Mouse (Mus musculus): Measurements from ENCODE around the gene Zfand6.

The Zfand6 gene

DNA sequence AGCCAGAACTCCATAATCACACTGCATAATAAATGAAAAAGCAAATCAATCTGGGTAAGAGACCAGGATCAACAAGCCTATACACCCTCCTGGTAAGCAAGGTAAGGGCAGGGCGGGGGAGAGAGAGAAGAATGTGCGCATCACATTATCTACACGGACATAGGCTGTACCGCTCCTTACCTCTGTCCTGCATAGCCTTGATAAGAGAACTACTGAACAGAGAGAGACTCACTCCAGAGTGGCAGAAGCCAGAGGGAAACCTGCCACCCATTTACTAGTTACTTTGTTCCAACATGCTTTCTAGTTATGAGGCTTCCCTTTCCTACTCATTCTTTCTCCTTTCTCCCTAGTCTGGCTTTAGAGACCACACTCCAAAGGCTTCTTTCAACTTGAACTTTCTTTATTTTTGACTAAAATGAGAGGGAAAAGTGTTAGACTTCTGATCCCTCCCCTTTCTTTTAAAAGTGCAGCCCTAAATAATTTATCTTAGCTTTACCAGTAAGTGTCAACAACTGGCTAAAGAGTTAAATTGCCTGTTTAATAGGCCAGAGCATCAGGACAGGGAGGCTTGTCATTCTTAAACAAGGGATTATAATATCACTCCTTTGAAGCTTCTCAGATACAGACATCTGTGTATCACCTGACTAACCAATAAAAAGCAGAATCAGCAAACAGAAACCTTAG is 38.3 kb downstream of the Zfand6 start:
- no peak for DNase-seq (ENCODE audit: low spot score in 2 of 2)

DNA sequence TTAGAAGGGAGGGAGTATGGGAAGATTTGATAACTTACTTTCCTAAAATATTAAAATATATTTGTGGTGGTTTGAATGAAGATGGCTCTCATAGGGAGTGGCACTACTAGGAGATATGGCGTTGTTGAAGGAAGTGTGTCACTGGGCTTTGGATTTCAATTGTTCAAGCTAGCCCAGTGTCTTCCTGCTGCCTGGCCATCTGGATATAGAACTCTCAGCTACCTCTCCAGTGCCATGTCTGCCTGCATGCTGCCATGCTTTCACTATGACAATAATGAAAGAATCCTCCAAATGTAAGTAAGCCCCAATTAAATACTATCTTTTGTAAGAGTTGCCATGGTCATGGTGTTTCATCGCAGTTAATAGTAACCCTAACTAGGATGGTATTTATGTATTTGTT is 40.7 kb downstream of the Zfand6 start:
- DNase-seq (ENCODE audit: low spot score in 2 of 2) = no peak

DNA sequence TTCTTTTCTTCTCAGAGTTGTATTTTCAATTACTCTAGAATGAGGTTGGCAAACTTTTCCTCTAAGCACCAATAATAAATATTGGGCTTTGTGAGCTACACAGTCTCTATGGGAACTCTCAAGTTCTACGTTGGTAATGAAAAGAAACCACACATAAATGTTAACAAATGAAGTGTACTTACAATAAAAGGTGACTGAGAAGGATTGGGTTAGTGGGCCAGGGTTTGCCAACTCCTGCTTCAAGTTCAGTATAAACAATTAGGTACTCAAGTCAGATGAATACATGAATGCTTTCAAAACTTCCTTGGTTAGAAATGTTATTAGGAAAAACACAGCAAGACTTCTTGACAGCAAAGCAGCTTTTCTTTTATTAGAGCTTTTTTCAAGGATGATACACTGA is 43.5 kb downstream of the Zfand6 start:
- no peak for DNase-seq (ENCODE audit: low spot score in 2 of 2)

DNA sequence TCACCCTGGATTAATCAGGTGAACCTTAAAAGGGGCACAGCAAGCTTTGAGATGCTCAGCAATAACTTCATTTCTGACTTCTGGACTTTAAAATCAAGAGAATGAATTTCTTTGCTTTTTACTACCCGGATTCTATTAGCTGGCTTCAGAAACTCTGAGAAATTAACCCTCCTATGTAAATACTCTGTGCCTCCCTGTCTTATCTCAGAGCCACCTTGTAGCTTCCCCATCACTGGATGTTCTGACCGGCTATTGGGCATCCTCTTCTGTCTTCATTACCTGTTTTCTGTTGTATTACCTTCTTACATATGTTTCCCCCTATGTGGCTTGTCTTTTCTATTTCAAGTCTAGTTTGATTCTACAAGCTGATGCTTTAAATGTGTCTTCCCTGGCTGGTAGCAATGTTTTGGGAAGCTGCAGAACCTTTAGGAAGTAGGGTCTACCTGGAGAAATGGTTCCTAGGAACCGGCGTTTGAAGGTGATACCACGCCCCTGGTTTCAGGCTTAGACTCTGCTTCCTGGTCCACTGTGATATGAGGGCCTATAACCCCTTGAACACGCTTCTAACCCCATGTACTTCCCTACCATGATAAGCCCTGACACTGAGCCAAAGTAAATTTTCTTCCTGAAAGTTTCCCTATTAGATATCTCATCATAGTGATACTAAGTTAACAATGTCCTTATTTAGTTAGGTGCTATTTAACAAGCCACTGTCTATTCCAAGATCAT is 46.3 kb downstream of the Zfand6 start:
- no peak for DNase-seq (ENCODE audit: low spot score in 2 of 2)

DNA sequence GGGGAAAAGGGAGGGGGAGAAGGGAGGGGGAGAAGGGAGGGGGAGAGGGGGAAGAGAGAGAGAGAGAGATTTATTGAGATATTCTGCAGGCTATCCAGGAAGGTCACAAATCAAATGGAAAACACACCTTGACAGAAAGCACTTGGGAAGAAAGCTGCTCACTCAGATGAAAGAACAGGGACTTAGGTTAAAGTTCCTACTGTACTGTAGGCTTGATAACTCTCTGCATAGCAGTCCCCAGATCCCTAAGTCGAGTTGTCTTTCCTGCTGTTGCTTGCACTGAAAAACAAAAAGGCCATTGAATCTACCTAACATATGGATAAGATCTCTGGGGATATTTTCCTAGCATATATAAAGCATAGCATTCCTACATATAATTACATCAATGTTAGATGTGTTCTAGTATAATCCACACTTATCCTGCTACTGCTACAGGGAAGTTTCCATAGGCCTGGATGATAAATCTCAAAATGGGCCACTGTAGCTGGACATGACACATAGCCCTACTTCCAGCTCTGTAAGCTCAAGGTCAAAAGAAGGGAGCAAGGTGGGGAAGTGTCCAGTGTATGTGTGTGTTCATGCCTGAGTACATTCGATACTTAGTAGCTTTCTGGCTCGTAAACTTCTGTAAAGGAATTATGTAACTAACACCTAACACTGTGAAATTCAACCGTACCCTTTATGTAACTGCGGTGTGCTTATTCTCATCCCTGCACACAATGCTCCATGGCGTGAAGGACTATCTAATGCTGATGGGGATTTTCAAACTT is 47.4 kb downstream of the Zfand6 start:
- no peak for DNase-seq (ENCODE audit: low spot score in 2 of 2)

DNA sequence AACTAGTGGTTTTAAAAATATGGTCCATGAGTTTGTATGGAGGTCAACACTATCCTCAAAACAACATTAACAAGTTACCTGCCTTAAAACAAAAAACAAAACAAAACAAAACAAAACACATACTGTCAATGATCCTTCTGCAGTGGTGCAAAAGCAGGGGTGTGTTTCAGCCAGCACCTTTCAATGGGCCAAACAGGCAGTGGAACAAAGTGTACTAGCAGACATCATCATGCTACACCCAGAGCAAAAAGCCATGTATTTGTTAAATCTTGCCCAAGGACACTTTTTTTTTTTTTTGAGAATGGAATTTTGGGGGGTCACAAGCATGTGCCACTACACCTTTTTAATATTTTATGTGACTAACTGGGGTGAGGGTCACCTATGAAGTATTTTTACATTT is 52.8 kb downstream of the Zfand6 start:
- no peak for DNase-seq (ENCODE audit: low spot score in 2 of 2)

DNA sequence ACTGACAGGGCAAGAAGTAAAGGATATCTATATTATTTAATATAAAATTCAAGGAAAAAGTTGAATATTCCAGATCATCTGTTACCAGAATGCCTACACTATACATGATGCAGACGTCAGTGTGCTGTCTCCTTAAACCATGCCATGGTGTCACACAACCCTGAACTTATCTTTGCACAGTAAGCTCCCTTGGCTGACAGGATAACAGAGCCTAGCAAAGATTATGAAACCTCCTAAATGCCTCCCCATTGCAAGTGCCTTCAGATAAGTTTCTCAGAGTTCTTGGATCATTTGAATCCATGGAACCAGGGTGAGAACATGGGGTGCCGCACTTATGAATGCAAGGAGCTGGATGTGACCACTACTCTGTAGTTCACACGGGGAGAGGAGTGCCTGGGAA is 57.9 kb downstream of the Zfand6 start:
- no peak for DNase-seq (ENCODE audit: low spot score in 2 of 2)

DNA sequence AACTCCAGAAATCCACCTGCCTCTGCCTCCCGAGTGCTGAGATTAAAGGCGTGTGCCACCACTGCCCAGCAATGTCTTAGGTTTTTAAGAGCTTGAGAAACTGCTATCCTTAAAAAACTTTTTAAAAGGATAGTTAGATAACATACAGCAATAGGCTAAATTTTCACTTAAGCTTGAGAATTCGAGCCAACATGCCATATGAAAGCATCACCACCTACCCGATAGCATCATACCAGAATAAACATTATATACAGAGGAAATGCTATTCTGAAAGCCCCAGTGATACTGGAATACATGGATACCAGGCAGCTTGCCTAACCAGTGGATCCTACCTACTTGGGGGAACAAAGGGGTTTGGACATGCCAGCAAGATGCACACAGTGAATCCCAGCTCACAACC is 66.0 kb downstream of the Zfand6 start:
- no peak for DNase-seq (ENCODE audit: low spot score in 2 of 2)

DNA sequence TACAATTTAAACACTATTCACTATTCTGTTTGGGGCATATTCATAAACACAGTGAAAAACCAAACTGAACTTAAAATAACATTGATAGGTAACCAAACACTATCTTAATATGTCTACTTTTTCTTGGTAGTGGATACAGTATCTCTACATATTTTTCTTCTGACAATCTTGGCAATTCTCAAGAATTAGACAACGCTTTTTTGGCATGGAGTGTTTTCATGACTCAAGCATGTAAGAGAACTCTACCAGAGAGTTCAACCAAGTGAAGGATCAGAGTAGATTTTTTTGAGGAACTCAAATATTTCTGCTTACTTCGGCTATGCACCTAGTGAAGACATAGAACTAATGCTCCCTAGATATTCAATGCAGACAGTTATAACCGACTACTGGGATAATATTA is 68.8 kb downstream of the Zfand6 start:
- no peak for DNase-seq (ENCODE audit: low spot score in 2 of 2)

DNA sequence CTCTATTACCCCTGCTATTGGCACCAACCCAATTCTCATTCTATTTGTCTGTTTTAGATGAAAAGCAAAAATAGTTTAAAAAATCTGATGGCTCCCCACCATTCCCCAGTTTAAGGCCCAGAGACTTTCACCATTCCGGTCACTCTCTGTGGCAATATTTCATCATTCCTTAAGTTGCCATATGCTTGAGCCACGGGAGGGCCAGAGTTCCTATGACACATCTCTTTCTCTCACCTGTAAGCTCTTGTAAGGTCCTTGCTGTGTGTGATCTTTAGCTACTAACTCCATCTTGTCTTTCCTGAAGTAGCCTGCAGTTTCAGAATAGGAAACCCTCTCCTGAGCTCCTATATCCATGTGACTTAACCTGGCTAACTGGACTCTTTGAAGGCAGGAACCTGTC is 70.8 kb downstream of the Zfand6 start:
- no peak for DNase-seq (ENCODE audit: low spot score in 2 of 2)

DNA sequence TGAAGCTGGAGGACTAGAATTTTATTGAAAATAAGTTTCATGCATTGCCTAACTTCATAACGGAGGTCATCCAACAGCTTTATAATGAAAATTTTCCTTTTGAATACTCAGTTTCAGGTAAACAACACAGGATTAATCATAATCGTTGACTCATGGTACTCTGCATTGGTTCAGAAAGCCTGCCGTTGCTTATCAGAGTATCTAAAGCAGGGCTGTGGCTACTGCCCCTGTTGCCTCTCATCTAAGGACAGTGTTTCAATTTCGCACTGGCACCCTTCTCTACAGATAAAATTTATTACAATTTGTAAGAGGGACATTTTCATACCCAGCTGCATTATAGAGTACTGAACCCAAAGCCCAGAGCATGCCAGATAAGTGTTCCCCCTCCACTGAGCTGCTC is 77.3 kb downstream of the Zfand6 start:
- no peak for DNase-seq (ENCODE audit: low spot score in 2 of 2)

DNA sequence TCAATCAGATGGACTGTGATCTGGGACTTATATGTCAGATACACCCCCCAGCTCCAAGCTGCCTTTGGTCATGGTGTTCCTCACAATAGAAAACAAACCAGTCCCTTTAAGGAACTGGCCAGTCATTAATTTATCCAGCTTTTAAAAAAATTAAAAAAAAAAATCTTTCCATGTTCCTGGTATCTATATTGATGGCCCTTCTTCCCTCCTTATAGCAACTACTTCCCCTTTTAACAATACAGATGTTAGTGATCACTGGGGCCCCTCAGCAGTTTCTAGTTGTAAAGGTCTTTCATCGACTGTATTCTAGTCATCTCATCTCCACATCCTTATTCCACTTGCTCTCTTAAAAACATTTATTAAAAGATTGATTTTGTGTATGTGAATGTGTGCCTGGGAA is 78.2 kb downstream of the Zfand6 start:
- no peak for DNase-seq (ENCODE audit: low spot score in 2 of 2)

DNA sequence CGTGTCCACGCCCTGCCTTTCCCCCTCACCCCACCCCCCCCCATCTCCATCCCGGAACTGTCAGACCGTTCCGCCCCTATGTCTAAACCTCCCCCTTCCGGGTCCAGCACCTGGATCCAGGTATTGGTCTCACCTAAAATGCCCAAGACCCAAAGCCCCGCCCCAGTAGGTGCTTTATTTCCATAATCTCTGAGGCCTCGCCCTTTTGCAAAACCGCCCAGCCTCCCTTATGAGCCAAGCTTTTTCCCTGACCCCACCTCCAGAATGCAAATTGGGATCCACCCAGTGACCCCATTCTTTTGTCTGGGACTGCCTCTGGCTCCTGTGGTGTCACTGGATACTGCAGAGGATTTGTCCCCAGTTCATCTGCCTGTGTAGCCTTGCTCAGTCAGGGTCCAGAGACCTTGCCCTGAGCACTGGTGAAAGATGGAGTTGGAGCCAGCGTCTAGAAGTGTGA is 83.4 kb downstream of the Zfand6 start, which contains the start of gene Fah:
Fah (minus strand) TSS at position 430 of the 457 bp plus-strand sequence.
- peak; percentile 41 to 58 for DNase-seq (ENCODE audit: low spot score in 2 of 2)

DNA sequence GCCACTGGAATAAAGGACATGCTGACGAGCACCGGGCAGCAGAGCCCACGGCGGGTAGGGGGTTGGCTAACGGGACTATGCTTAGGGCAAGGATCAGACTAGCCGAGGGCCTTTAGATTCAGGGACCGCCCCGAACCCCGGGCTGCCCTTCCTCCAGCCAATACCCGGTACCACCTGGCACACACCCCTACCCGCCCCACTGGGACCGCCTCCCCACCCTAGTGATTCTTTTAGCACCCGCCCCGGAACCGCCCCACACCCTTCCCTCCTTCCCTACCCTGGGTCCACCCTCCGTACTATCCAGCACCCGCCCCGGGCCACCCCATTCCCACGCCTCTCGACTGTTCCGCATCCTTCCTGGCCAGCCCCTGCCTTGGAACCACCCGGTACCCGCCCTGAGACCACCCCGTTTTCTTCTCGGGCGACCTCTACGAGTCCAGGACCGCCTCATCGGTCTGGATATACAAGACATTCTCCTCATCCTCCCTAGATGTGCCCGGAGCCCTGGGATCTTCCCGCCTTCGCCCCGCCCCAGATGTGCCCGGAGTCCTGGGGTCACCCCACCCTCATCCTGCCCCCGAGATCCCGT is 84.0 kb downstream of the Zfand6 start:
- peak; percentile 80 to 90 for DNase-seq (ENCODE audit: low spot score in 2 of 2)

DNA sequence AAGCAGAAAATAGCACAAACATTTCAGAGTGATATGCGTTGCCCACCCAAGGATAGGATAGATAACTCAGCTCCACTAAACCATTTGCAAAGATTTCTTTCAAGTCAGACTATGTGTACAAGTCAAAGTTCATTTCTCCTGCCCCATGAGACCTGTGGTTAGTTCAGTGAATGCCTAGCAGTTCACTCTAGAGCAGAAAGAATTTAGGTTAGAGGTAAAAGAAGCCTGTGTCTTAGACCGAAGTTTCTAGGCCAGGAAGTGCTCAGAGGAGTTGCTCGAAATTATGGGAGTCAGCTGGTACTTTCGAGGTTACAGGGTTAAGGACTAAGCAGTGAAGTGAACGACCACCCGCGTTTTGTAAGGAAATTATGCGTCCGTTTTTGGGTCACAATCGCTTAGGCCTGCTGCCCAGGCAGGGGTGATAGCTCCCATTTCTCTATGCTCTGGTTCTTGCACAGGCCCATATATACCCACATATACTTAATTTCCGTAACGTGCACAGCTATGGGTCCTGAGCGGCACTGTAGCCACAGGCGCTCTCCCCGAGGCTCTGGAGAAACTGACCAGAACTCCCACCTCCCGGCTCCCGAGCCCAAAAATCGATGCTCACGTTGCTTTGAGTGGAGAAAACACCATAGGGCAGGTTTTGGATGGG is 84.6 kb downstream of the Zfand6 start:
- DNase-seq (ENCODE audit: low spot score in 2 of 2) = no peak

DNA sequence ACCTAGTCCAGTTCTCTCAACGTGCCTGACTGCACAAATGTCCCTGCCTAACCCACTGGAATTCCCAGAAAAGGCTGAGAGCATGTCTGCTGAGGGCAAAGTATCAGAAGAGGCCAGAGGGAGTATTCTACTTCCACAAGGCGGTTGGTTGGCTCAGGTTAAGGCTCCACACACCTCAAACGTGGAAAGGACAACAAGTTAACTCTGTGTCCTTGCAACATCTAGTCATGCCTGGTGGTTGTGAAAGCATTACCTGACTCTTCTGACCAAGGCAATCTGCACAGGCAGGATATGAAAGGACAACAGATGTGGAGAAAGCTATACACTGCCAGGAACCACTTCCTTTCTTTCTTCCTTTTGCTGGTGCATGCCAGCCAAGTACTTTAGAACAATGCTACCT is 85.3 kb downstream of the Zfand6 start:
- peak in 1 of 2 experiments; percentile 26 for DNase-seq (ENCODE audit: low spot score in 2 of 2)

DNA sequence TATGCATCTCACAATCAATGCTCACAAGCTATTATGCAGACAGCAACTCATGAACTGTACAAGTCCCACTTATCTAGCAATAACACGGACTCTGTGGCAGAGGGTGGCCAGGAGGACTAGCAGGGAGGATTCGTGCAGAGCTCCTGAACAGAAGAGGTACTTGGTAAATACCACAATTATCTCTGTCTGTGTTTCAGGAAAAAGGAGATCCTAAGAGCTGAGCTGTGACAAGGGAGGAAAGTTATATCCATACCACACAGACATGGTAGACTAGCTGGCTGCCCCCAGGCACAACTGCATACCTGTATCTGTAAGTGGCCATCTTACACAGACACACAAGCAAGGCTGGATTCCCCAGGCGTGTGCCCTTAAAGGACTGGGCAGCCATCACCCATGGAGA is 88.4 kb downstream of the Zfand6 start:
- DNase-seq (ENCODE audit: low spot score in 2 of 2) = no peak

DNA sequence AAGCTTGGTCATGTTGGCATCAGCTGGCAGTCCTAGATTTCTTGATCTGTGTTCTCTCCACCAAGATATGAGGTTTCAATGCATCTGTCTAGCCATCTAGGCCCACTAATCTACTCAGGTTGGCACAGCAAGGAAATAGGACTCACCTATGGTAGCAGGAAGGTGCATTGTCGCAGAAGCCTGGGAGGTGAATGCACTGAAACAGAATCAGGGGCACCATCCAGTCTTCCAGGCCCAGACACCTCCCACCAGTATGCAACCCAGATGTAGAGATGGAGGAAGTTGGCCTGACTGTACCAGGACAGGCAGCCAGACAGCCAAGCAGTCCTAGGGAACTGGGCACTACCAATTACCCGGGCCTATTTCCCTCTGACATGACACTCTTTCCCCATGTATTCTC is 89.1 kb downstream of the Zfand6 start:
- no peak for DNase-seq (ENCODE audit: low spot score in 2 of 2)

DNA sequence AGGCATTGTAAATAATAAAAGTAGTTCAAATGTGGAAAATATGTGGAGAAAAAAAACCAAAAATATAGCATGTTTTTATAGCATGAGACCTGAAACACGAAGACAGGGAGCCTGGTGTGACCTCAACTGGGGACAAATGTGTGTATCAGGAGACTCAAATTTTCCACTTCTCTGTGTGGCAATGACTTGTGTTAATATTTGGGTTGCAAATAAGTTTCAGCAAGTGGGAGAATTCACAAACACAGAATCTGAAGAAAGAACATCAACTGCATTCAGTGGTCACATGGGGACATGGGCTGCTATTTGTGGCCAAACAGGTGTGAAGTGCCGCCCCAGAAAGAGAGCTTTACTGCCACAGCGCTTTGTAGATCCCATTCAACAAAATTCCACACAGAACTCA is 93.1 kb downstream of the Zfand6 start:
- no peak for DNase-seq (ENCODE audit: low spot score in 2 of 2)

DNA sequence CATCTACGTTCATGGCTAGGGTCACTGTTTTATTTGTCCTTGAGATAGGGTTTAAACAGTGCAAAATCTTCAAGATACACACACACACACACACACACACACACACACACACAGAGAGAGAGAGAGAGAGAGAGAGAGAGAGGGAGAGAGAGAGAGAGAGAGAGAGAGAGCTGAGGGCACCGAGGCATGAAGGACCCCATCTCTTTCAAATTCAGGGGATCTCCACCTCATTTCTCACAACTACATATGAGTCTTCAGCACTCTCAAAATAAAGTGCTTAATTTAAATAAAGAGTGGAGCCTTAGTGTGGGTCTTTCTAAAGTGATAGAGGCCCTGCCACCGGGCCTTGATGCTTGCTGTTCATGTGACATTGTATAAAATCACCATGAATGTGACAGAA is 93.8 kb downstream of the Zfand6 start:
- no peak for DNase-seq (ENCODE audit: low spot score in 2 of 2)

DNA sequence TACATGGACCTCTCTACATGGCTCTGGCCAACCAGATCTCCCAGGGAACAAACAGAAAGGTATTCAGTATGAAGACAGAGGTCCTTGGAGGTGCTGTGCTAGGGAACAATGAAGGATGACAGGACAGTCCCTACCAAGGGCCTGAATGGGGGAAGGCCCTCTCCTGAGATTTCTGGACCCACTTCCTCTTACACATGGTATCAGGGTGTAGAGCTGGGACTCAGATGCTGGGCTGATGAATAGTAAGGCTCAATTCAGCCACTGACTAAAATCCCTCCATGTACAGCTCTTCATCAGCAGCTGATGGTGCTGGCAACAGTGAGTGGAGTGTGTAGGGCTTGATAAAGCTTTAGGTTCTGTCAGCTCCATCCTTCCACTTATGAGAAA is 94.8 kb downstream of the Zfand6 start:
- DNase-seq (ENCODE audit: low spot score in 2 of 2) = no peak

Measured in urinary bladder, postnatal 36 days (tissue).